Mouse (Mus musculus) thymus, postnatal 14 days (tissue): ENCODE data around the gene Dynlt1c.
A peak's percentile ranks its signal among the peaks of the same experiment; 100 is the strongest.
"Not testable (repeated sequence)": the region's sequence is repeated elsewhere in the genome, so short reads cannot be mapped to it uniquely, and the experiment has no call there.

Source experiments
- DNase-seq: peaks from one replicate; pipeline ENCODE4 v3.0.0; 2021

Dynlt1c gene

GRCm38 (mm10) chr17:6601204-6601911 is at the start of gene Dynlt1c:
Dynlt1c (plus strand) TSS chr17:6601671.
- peak; percentile 71 for DNase-seq

GRCm38 (mm10) chr17:6553798-6554197 is 47.7 kb upstream of the Dynlt1c start:
- DNase-seq, result not testable (repeated sequence)

GRCm38 (mm10) chr17:6554243-6554642 is 47.2 kb upstream of the Dynlt1c start:
- DNase-seq, result not testable (repeated sequence)

- not testable (repeated sequence) for DNase-seq
These were observed 41.9 kb upstream of the Dynlt1c start for GRCm38 (mm10) chr17:6559447-6560133.

GRCm38 (mm10) chr17:6564866-6565265 is 36.6 kb upstream of the Dynlt1c start:
- not testable (repeated sequence) for DNase-seq

- not testable (repeated sequence) for DNase-seq
These were observed 33.6 kb upstream of the Dynlt1c start for GRCm38 (mm10) chr17:6567908-6568307.

- DNase-seq, result not testable (repeated sequence)
These were observed 30.2 kb upstream of the Dynlt1c start for GRCm38 (mm10) chr17:6571296-6571695.

- not testable (repeated sequence) for DNase-seq
These were observed 29.3 kb upstream of the Dynlt1c start for GRCm38 (mm10) chr17:6572202-6572601.

GRCm38 (mm10) chr17:6575376-6575775 is 26.1 kb upstream of the Dynlt1c start:
- not testable (repeated sequence) for DNase-seq

GRCm38 (mm10) chr17:6588672-6589071 is 12.8 kb upstream of the Dynlt1c start:
- DNase-seq, result not testable (repeated sequence)

- DNase-seq, result not testable (repeated sequence)
These were observed 9.4 kb upstream of the Dynlt1c start for GRCm38 (mm10) chr17:6592109-6592508.

- peak; percentile 35 for DNase-seq
These were observed 7.6 kb upstream of the Dynlt1c start for GRCm38 (mm10) chr17:6593896-6594295.

GRCm38 (mm10) chr17:6595776-6596497 is 5.5 kb upstream of the Dynlt1c start:
- DNase-seq, result peak; percentile 79

GRCm38 (mm10) chr17:6598356-6598755 is 3.1 kb upstream of the Dynlt1c start:
- peak; percentile 42 for DNase-seq

GRCm38 (mm10) chr17:6600216-6600911 is 1.1 kb upstream of the Dynlt1c start:
- peak; percentile 28 for DNase-seq

GRCm38 (mm10) chr17:6602205-6602604 is 734 bp downstream of the Dynlt1c start:
- not testable (repeated sequence) for DNase-seq

GRCm38 (mm10) chr17:6605347-6605746 is 3.9 kb downstream of the Dynlt1c start:
- not testable (repeated sequence) for DNase-seq

GRCm38 (mm10) chr17:6613524-6613923 is 12.1 kb downstream of the Dynlt1c start:
- not testable (repeated sequence) for DNase-seq

- DNase-seq, result not testable (repeated sequence)
These were observed 12.8 kb downstream of the Dynlt1c start for GRCm38 (mm10) chr17:6614316-6614715.

GRCm38 (mm10) chr17:6616731-6617130 is 15.3 kb downstream of the Dynlt1c start:
- DNase-seq, result not testable (repeated sequence)

GRCm38 (mm10) chr17:6617689-6618400 is 16.4 kb downstream of the Dynlt1c start:
- DNase-seq, result not testable (repeated sequence)

- DNase-seq, result not testable (repeated sequence)
These were observed 17.8 kb downstream of the Dynlt1c start for GRCm38 (mm10) chr17:6619271-6619670.
